Mouse (Mus musculus) left cerebral cortex, adult 18-20 months (tissue): ENCODE measurements around the gene Cntf. TPM values are rescaled to one million over a fixed set of nuclear protein-coding genes. Genes with fewer than 3 reads are reported as not detected.
"Not testable (repeated sequence)": the region's sequence is repeated elsewhere in the genome, so short reads cannot be mapped to it uniquely, and the experiment has no call there.

Experiments
- DNase-seq, 2 experiments: peaks; one replicate each; pipeline ENCODE4 v3.0.0; 2021 to 2022; ENCODE audit warnings: low spot score in 2 of 2, mixed read lengths in 1 of 2
- total RNA-seq, 2 experiments: library from RNA; stranded (reverse); gene quantifications; 2 replicates each; pipeline ENCODE4 v1.2.3; 2021

Cntf gene
- total RNA-seq, 2 experiments from 2014 or later: 2.9 to 3.1 TPM

DNA sequence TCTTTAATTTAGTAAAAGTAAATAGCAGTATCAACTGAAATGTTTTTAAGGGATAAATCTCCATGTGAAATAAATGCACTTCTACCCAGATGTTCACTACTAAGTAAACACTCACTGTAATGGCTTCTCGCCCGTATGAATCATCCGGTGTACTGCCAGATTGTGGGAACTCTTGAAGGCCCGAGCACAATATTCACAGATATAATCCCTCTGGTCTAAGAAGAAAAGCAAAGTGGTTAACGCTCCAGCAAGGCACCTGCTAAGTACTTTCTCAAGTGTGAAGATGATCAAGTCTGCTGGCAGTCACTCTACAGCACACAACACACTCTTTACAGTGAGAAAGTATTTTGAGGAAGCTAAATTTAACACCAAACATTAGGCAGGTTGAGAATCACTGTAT lies 5.5 kb upstream of the Cntf start:
- no peak for DNase-seq

DNA sequence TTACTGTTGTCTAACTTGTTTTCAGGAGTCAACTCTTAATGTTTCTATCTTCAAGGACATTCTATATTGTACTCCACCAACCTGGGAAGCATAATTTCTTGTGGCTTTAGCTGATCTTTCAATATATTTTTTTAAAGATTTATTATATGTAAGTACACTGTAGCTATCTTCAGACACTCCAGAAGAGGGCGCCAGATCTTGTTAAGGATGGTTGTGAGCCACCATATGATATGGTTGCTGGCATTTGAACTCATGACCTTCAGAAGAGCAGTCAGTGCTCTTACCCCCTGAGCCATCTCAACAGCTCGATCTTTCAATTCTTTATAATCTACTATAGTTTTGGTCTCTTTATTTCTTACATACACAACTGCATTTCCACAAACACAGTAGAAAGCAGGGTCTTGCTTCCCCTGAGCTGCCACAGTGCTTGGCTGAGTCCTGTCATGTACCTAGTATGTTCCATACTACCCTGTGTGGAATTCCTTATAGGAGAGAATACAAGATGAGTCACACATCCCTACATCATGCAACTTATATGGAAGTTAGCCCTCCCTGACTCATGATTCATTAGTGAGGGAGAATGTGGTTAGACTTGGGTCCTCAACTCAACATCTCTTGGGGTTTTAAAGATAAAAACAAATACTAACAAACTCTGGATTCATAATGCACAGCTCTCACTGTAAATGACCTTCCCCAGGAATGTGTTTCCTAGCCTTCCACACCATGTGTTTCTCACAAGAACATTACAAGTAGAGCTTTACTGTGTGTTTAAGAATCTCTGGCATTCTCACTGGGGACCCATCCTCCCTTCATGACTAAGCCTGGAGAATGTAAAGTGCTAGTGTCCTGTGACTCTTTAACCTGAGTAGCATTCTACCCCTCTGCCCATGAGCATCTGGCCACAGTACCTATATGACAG lies 3.0 kb downstream of the Cntf start:
- DNase-seq: no peak

DNA sequence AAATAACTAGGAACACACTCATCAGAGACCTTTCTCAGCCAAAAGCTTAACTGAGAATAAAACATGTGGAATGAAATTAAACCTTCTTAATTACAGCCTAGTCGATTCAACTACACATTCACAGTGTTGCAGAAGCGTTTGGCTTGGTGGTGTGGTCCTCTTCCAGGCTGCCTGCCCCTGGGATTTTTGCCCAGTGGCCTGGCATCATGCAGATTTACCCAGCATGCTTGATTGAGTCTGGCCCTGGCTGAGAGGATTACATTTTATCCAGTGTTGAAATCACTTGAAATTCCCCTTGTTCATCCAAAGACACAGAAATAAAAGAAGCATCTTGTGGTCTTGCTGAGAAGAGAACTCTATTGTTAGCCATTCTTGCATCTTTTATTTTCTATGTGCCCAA lies 5.8 kb downstream of the Cntf start:
- peak; percentile 23 to 27 for DNase-seq

- DNase-seq: no peak
Measured at GRCm38 (mm10) chr19:12758936-12759478, 6.4 kb downstream of the Cntf start.

GRCm38 (mm10) chr19:12756286-12756685 lies 9.1 kb downstream of the Cntf start:
- no peak for DNase-seq

- no peak for DNase-seq
Measured at GRCm38 (mm10) chr19:12731950-12732349, 33.5 kb downstream of the Cntf start.

DNA sequence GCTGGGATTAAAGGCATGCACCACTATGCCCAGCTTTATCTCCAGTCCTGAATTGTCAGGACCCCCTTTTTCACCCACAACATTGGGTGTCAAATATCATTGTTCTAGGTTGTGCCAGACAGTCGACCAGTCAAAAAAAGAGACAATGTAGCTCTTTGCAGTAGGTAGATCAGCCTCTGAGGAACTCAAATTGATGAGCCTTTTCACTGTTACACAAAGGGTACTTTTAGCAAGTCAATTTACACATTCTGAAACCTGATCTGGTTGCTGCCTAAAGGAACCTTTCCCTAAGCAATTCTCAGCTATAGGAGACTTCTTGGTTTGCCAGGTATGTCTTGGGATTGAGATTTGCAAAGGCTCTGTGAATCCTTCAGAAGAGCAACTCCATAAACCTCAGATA lies 34.4 kb downstream of the Cntf start:
- DNase-seq: no peak

- no peak for DNase-seq
Measured at GRCm38 (mm10) chr19:12725851-12726250, 39.6 kb downstream of the Cntf start.

DNA sequence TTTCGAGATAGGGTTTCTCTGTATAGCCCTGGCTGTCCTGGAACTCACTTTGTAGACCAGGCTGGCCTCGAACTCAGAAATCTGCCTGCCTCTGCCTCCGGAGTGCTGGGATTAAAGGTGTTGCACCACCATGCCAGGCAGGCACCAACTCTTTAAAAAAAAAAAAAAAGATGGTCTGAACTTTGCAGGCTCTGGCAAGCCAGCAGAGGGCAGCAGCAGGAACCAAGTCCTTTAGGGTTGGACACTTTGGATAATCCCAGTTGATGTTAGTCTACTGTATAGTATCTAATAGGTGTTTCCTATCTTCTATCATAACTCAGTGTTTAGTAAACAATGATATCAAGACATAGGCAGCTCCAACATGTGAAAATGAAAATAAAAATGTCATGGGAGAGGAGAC lies 43.1 kb downstream of the Cntf start:
- DNase-seq: peak; percentile 23 to 31

- not testable (repeated sequence) for DNase-seq
Measured at GRCm38 (mm10) chr19:12721596-12721995, 43.8 kb downstream of the Cntf start.

GRCm38 (mm10) chr19:12720919-12721318 lies 44.5 kb downstream of the Cntf start:
- DNase-seq: not testable (repeated sequence)

- no peak for DNase-seq
Measured at GRCm38 (mm10) chr19:12720463-12720862, 45.0 kb downstream of the Cntf start.

GRCm38 (mm10) chr19:12719189-12719588 lies 46.2 kb downstream of the Cntf start:
- no peak for DNase-seq

Other genes with a start within 250 kb of the Cntf start
- gene Fam111a, start 219.9 kb downstream of the Cntf start, total RNA-seq: 1 to 10 TPM; 1.5 to 2.0 TPM
- not detected for gene Gm4952, start 165.7 kb downstream of the Cntf start, total RNA-seq
- not detected for gene Glyat, start 132.3 kb downstream of the Cntf start, total RNA-seq
- gene Olfr1442, start 95.2 kb downstream of the Cntf start, total RNA-seq: not detected
- gene Olfr1443, start 87.5 kb downstream of the Cntf start, total RNA-seq: not detected
- not detected for gene Keg1, start 69.8 kb downstream of the Cntf start, total RNA-seq
- 10 to 100 TPM; 88.4 to 89.6 TPM for gene Zfp91, start 30.5 kb upstream of the Cntf start, total RNA-seq
- gene Lpxn, start 30.6 kb upstream of the Cntf start, total RNA-seq: 1 to 10 TPM; 1.2 to 1.8 TPM
- gene Gm5244, start 81.0 kb upstream of the Cntf start, total RNA-seq: not detected
- not detected for gene Olfr1444, start 91.7 kb upstream of the Cntf start, total RNA-seq
- gene Olfr1445, start 118.2 kb upstream of the Cntf start, total RNA-seq: not detected
- gene Olfr1446, start 127.9 kb upstream of the Cntf start, total RNA-seq: not detected
- gene Olfr1447, start 138.1 kb upstream of the Cntf start, total RNA-seq: not detected
- not detected for gene Olfr1448, start 158.8 kb upstream of the Cntf start, total RNA-seq
- not detected for gene Olfr1449, start 165.2 kb upstream of the Cntf start, total RNA-seq
- not detected for gene Olfr1450, start 184.6 kb upstream of the Cntf start, total RNA-seq
- gene Olfr1451, start 229.4 kb upstream of the Cntf start, total RNA-seq: not detected